Mouse (Mus musculus): ENCODE results near the gene Bms1. TPM values are rescaled to one million over a fixed set of nuclear protein-coding genes. Genes with fewer than 3 reads are reported as not detected.
A peak's percentile ranks its signal among the peaks of the same experiment; 100 is the strongest.

The Bms1 gene
- total RNA-seq, 2 experiments from 2014 or later: 30.2 to 30.3 TPM

- DNase-seq (ENCODE audit: low spot score in 2 of 2): no peak
These were observed 51.8 kb downstream of the Bms1 start for GRCm38 (mm10) chr6:118367502-118367901.

DNA sequence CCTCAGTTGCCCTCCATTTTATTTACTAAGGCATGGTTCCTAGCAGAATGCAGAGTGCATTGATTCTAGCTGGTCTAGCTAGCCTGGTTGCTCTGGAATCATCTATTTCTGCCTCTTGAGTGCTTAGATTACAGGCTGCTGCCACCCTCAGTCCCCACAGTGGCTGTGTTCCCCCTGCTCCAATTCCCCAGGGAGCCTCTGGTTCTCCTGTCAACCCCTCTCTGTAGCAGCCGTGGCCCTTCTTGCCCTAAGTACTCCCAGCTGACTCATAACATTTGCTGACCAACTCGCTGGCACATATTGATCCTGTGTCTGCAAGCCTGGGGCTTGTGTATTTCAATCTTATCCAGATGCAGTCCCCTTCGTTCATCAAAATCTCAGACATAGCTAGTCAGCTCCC lies 53.1 kb downstream of the Bms1 start:
- DNase-seq (ENCODE audit: low spot score in 2 of 2): no peak

DNA sequence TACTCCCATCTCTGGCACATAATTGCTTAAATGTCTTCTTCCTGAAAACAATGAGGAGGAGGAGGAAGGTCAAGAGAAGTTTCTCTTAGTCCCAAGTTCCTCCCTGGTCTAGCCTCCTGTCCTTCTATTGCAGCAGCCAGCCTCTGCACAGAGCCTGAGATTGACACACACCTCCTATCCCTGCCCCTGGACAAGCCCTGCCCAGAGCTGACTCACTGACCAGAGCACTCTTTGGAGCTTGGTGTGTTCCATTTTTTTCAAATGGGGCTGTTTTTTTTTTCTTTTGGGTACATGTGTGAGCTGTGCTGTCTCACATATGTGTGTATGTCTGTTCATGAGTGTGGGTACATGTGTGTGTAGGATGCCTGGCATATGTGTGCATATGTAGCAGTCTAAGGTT lies 53.5 kb downstream of the Bms1 start:
- DNase-seq (ENCODE audit: low spot score in 2 of 2): no peak

- no peak for DNase-seq (ENCODE audit: low spot score in 2 of 2)
These were observed 68.9 kb downstream of the Bms1 start for GRCm38 (mm10) chr6:118350342-118350741.

DNA sequence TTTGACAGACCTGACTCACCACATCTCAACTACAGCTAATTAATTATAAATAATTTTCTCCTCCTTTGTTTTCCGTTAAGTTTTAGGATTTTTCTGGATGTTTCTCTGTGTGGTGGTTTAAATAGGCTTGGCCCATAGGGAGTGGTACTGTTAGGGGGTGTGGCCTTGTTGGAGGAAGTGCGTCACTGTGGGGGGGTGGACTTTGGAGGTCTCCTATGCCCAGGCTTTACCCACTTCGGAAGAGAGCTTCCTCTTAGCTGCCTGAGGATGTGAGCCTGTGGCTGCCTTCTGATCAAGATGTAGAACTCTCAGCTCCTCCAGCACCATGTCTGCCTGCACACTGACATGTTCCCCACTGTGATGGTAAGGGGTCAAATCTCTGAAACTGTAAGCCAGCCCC lies 71.1 kb downstream of the Bms1 start:
- no peak for DNase-seq (ENCODE audit: low spot score in 2 of 2)

DNA sequence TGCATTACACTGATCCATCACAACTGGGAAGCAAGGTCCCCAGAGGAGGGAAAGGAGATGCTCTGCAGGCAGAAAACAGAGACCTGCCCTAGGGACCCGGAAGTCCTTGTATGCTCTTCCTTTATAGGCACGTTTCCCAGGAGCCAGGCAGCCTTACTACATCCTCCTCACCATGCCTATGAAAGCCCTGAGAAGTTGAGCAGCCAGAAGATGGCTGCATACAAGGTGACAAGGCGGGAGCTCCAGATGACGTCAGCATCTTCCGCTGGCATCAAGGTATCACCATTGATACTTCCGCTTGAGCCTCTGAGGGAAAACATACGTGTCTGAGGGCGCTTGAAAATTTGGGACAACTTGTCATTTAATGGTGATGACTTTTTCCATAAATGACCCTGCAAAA lies 72.0 kb downstream of the Bms1 start:
- DNase-seq (ENCODE audit: low spot score in 2 of 2): no peak

DNA sequence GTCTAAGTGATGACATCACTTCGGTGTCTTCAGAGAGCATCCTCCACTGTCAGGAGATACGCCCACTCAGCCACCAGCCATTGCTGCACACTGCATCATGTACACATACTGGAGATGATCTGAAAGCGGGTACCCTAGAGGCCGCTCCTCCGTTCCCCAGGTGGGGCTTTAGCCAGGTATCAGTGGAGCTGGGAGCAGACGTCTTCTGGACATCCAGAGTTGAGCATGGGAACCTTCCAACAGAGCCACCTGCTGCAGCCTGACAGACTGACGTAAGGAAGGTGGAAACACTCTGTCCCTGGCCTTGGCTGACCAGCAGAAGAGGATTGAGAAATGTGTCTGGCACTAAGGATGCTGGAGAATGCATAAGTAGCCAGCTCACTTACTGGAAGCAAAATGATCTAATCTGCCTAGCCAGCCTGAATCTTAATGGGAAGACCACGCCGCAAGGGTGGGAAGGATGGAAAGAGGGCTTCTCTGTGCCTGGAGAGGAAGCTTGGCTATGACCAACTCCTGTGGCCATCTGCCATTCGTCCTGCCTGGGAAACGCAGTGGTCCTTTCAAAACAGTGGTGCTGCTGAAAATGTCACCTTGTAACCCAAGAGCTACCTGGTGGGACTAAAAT lies 77.3 kb downstream of the Bms1 start:
- DNase-seq (ENCODE audit: low spot score in 2 of 2): no peak

DNA sequence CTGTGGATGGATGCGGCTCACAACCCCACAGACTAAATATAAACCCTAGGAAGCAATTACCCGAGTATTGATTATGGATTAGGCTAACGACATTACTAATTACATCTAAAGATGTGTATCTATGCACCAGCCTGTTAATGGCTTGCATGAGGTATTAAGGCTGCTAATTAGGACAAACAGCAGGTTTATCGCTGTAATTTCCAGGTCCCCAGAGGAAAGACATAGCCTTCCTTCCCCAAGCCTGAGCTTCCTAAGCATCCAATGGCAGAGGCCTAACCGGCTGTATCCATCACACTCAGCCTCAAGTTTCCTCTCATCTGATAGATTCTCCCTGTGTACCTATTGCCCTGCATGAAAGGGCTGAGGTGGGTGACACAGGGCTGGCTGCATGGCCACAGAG lies 81.6 kb downstream of the Bms1 start:
- no peak for DNase-seq (ENCODE audit: low spot score in 2 of 2)

GRCm38 (mm10) chr6:118336541-118337480 lies 82.5 kb downstream of the Bms1 start:
- DNase-seq (ENCODE audit: low spot score in 2 of 2): peak in 1 of 2 experiments; percentile 10

DNA sequence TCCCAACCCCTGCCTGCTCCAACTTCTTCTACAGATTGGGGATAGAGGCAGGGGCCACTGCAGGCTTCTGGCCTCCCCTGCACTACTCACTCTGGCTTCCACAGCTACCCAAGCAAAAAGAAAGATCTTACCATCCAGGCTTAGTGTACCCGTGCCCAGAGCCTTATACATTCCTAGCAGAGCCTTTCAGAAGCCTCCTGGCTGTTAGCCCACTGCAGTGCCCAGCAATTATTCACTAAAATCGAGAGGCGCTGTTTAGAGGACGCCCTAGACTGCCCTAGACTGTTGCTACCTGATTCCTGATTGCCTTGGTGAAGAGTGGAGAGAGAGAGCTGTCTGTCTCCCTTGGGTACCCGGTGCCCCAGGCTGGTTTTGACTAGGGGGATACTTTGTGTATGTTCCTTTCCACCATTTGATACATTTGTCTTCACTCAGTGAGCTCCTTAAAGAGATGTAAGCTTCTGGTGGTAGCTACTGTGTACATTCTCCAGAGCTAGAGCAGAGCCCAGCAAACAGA lies 83.3 kb downstream of the Bms1 start:
- no peak for DNase-seq (ENCODE audit: low spot score in 2 of 2)

GRCm38 (mm10) chr6:118333861-118334260 lies 85.4 kb downstream of the Bms1 start:
- no peak for DNase-seq (ENCODE audit: low spot score in 2 of 2)

Small RNA genes within 50 kb of the gene (microRNA-seq; reads per million reads assigned to microRNA genes)
- 0 reads per million in 2 experiments for gene Gm25953

Other genes with a start within 250 kb of the Bms1 start
- gene Ret, start 221.8 kb downstream of the Bms1 start, total RNA-seq (2021): 1 to 10 TPM; 2.9 to 3.6 TPM
- 10 to 100 TPM; 17.8 to 20.3 TPM for gene Zfp248, start 36.1 kb upstream of the Bms1 start, total RNA-seq (2021)
- gene Zfp9, start 59.8 kb upstream of the Bms1 start, total RNA-seq (2021): 10 to 100 TPM; 17.6 to 17.9 TPM
- 10 to 100 TPM; 11.5 to 13.2 TPM for gene Ankrd26, start 142.8 kb upstream of the Bms1 start, total RNA-seq (2021)